Comparison of ENCODE assay signal across 12 mouse cellular contexts in the genomic region with DNA sequence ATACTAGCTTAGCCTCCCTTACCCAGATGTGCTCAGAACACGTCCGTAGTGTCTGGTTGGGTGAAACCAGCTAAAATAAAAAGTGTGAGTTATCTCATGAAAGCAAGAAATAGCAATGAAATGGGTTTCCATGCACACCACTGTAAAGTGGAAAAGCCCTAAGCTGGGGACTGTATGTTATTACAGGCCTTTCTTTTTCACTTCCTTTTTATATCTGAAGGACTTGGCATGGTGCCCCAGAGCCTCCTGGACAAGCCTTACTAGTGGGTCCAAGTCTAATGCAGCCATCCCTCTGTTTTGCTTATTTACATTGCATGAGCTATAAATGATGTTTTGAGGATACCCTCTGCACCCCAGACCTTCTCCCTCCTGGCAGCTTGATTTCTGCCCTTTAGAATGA. TPM values are rescaled to one million over a fixed set of nuclear protein-coding genes. Genes with fewer than 3 reads are reported as not detected.
DNase-seq lines count a peak whose midpoint lies in the region; ATAC-seq and TF ChIP-seq lines count a peak whose summit lies in the region.
"Had no signal": no experiment of that assay in that cellular context is flagged by ENCODE, and none has a peak within 500 bp of the region (broad histone marks: within the 10 kb centered on the region; RNA-seq: fewer than 3 reads in every experiment).

No protein-coding gene starts in this region.

- TF ChIP-seq POLR2A in brain, embryonic 14.5 days (IDR thresholded peaks at IDR 0.05; ENCODE audit: borderline replicate concordance, extremely low read depth, insufficient read depth, insufficient read length, poor library complexity, severe bottlenecking): no peak

- no peak for TF ChIP-seq EP300 in heart, postnatal 0 days (IDR thresholded peaks at IDR 0.05; ENCODE audit: low read depth)

- ATAC-seq in heart, postnatal 0 days (ENCODE audit: insufficient read depth, low read depth): no peak
- ATAC-seq in heart, embryonic 12.5 days (ENCODE audit: insufficient number of reproducible peaks, low FRiP score): no peak; the same call in 1 of the 2 replicates
- no peak for ATAC-seq in monocyte, adult 5-6 weeks (replicated peaks; ENCODE audit: insufficient number of reproducible peaks, low FRiP score, low TSS enrichment, poor library complexity, severe bottlenecking)
- ATAC-seq in midbrain, embryonic 11.5 days (ENCODE audit: low FRiP score): no peak

- no peak overlapping the region for H3K9ac ChIP-seq in heart, postnatal 0 days (replicated peaks; ENCODE audit: low read depth, low read length)
- H3K9ac ChIP-seq in heart, embryonic 12.5 days: no peak overlapping the region
- H3K9ac ChIP-seq in midbrain, embryonic 11.5 days (ENCODE audit: low read length): no peak overlapping the region
- H3K9ac ChIP-seq: heart, embryonic 15.5 days had no signal

- no peak overlapping the region for H3K4me3 ChIP-seq in heart, postnatal 0 days (ENCODE audit: low read depth, low read length)
- H3K4me3 ChIP-seq in heart, embryonic 12.5 days: no peak overlapping the region
- no peak overlapping the region for H3K4me3 ChIP-seq in midbrain, embryonic 11.5 days (ENCODE audit: low read depth, low read length)
- H3K4me3 ChIP-seq: heart, embryonic 15.5 days had no signal

- no peaks in the 10 kb centered on the region for H3K4me1 ChIP-seq in heart, postnatal 0 days (ENCODE audit: control insufficient read depth, insufficient read depth)
- H3K4me1 ChIP-seq in heart, embryonic 12.5 days (replicated peaks): no peaks in the 10 kb centered on the region
- H3K4me1 ChIP-seq in midbrain, embryonic 11.5 days (ENCODE audit: control insufficient read depth, insufficient read depth, low read length): no peaks in the 10 kb centered on the region

- no peaks in the 10 kb centered on the region for H3K9me3 ChIP-seq in heart, postnatal 0 days (replicated peaks; ENCODE audit: control insufficient read depth, low read length)
- no peaks in the 10 kb centered on the region for H3K9me3 ChIP-seq in heart, embryonic 12.5 days (replicated peaks)
- H3K9me3 ChIP-seq in midbrain, embryonic 11.5 days (ENCODE audit: control insufficient read depth, low read length): no peaks in the 10 kb centered on the region
- H3K9me3 ChIP-seq: heart, embryonic 15.5 days had no signal

- no peaks in the 10 kb centered on the region for H3K36me3 ChIP-seq in heart, postnatal 0 days (replicated peaks; ENCODE audit: control insufficient read depth, insufficient read depth, low read length)
- no peaks in the 10 kb centered on the region for H3K36me3 ChIP-seq in heart, embryonic 12.5 days
- H3K36me3 ChIP-seq in midbrain, embryonic 11.5 days (ENCODE audit: control insufficient read depth, insufficient read depth, low read length): no peaks in the 10 kb centered on the region
- H3K36me3 ChIP-seq: heart, embryonic 15.5 days had no signal

- WGBS in heart, postnatal 0 days: 82% methylated on average over 2 of the region's 2 CpGs
- 84% methylated on average over 2 of the region's 2 CpGs for WGBS in heart, embryonic 12.5 days
- 91% methylated on average over 2 of the region's 2 CpGs for WGBS in midbrain, embryonic 11.5 days

- no peak for TF ChIP-seq CTCF in heart, postnatal 0 days (IDR thresholded peaks at IDR 0.05; ENCODE audit: low read depth)
- no peak for TF ChIP-seq CTCF in brain, embryonic 14.5 days (IDR thresholded peaks at IDR 0.05; ENCODE audit: borderline replicate concordance, extremely low read depth, insufficient read depth, insufficient read length)

- no peak overlapping the region for H3K27ac ChIP-seq in heart, postnatal 0 days (ENCODE audit: low read depth)
- H3K27ac ChIP-seq in heart, embryonic 12.5 days (ENCODE audit: poor library complexity, severe bottlenecking): no peak overlapping the region
- H3K27ac ChIP-seq in midbrain, embryonic 11.5 days (ENCODE audit: low read depth, low read length): no peak overlapping the region
- H3K27ac ChIP-seq: heart, embryonic 15.5 days had no signal

- no peak overlapping the region for H3K4me2 ChIP-seq in heart, postnatal 0 days (ENCODE audit: low read depth, low read length)
- H3K4me2 ChIP-seq in heart, embryonic 12.5 days: no peak overlapping the region
- H3K4me2 ChIP-seq in midbrain, embryonic 11.5 days: no peak overlapping the region
- H3K4me2 ChIP-seq: heart, embryonic 15.5 days; liver, embryonic 11.5 days had no signal

- peak; percentile 19 for DNase-seq in heart, postnatal 0 days (ENCODE audit: low spot score)
- peak; percentile 10 to 36 for DNase-seq in monocyte, adult 2 months (ENCODE audit: low read depth in 1 of 2, low spot score in 2 of 2)
- DNase-seq in brain, embryonic 14.5 days (ENCODE audit: low read depth): peak; percentile 9
- peak; percentile 19 to 29 for DNase-seq in lung, postnatal 4 days
- no peak for DNase-seq in cerebellum, postnatal 36 days
- no peak for DNase-seq in midbrain, embryonic 11.5 days (ENCODE audit: low spot score, missing footprints)
- DNase-seq: cerebellum, postnatal 25 days; retina, postnatal 1 day had no signal

- H3K27me3 ChIP-seq in heart, postnatal 0 days (ENCODE audit: control insufficient read depth, insufficient read depth, low read length): no peaks in the 10 kb centered on the region
- no peaks in the 10 kb centered on the region for H3K27me3 ChIP-seq in heart, embryonic 12.5 days (replicated peaks)
- H3K27me3 ChIP-seq in midbrain, embryonic 11.5 days (ENCODE audit: control insufficient read depth, insufficient read depth, low read length): no peaks in the 10 kb centered on the region
- H3K27me3 ChIP-seq: heart, embryonic 15.5 days had no signal

RNA-seq across cellular contexts. Expression of a gene that starts 4.9 kb away (rescaled TPM):
- total RNA-seq in heart, postnatal 0 days (2014; rRNA removed; ENCODE audit: low replicate concordance): not detected in 2 replicates
- polyA plus RNA-seq in heart, postnatal 0 days (2015; fragmentation: Nextera tagmentation; extraction: Ambion mirVana): 0.05 TPM in 1 of 2 replicates, not detected in the other
- polyA plus RNA-seq in heart, embryonic 12.5 days (2016; fragmentation: Nextera tagmentation; extraction: Ambion mirVana): 0.09 TPM in 1 of 2 replicates, not detected in the other
- 0.29 TPM in 1 of 3 replicates, not detected in the others for total RNA-seq in monocyte, adult 5-6 weeks (2017)
- 0.05 and 0.16 TPM in 2 replicates for polyA plus RNA-seq in brain, embryonic 14.5 days (2012; rRNA removed)
- polyA plus RNA-seq in midbrain, embryonic 11.5 days (2014; fragmentation: Nextera tagmentation; extraction: Ambion mirVana): 0.12 TPM in 1 of 2 replicates, not detected in the other
- polyA plus RNA-seq: heart, embryonic 15.5 days had no signal

RNA-seq across cellular contexts. Expression of a gene that starts 43.6 kb away (rescaled TPM):
- 36.8 and 49.4 TPM in 2 replicates for total RNA-seq in heart, postnatal 0 days (2014; rRNA removed; ENCODE audit: low replicate concordance)
- 201 and 208 TPM in 2 replicates for polyA plus RNA-seq in heart, postnatal 0 days (2015; fragmentation: Nextera tagmentation; extraction: Ambion mirVana)
- polyA plus RNA-seq in heart, embryonic 12.5 days (2016; fragmentation: Nextera tagmentation; extraction: Ambion mirVana): 315 and 319 TPM in 2 replicates
- total RNA-seq in monocyte, adult 5-6 weeks (2017): 84.4 to 215 TPM (median 180 TPM) in 3 replicates
- polyA plus RNA-seq in brain, embryonic 14.5 days (2012; rRNA removed): 62.8 and 73.8 TPM in 2 replicates
- 394 and 463 TPM in 2 replicates for polyA plus RNA-seq in midbrain, embryonic 11.5 days (2014; fragmentation: Nextera tagmentation; extraction: Ambion mirVana)

Comparison
In these comparisons a context has a peak if more than half of its experiments do, and no peak if none do; other contexts are left out.
1. DNase-seq: peak in heart, postnatal 0 days (single experiment), monocyte, adult 2 months (2 of 2), brain, embryonic 14.5 days (single experiment) and lung, postnatal 4 days (2 of 2); none in cerebellum, postnatal 36 days (0 of 2) and midbrain, embryonic 11.5 days (single experiment).